Mouse (Mus musculus) adipocyte (in vitro differentiated cells): Measurements from ENCODE around the gene Tmco4.
"Not testable (repeated sequence)": the region's sequence is repeated elsewhere in the genome, so short reads cannot be mapped to it uniquely, and the experiment has no call there.

Source experiments
- DNase-seq: peaks from one replicate; pipeline ENCODE4 v3.0.0-alpha.2; 2016; ENCODE audit warnings: low spot score

Tmco4 gene

DNA sequence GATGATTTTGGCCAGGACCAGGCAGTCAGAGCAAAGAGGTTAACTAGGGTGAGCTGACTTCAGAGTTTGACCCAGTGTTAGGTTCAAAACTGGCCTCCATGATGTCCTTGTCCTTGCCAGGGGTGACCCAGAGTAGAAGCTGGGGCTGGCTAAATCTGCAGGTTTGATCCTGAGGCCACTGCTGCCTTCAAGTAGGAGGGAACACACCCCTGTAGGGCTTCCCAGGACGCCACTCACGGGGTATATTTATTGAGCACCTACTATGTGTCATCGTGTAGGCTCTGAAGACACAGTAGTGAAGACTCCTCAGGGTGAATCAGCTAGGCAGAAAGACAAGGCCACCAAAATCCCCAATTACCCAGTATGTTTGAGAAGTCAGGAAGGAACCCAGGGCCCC lies 1.0 kb downstream of the Tmco4 start:
- DNase-seq: no peak

- not testable (repeated sequence) for DNase-seq
These were observed 1.9 kb downstream of the Tmco4 start for GRCm38 (mm10) chr4:138974540-138974939.

GRCm38 (mm10) chr4:138975194-138975593 lies 2.5 kb downstream of the Tmco4 start:
- no peak for DNase-seq

DNA sequence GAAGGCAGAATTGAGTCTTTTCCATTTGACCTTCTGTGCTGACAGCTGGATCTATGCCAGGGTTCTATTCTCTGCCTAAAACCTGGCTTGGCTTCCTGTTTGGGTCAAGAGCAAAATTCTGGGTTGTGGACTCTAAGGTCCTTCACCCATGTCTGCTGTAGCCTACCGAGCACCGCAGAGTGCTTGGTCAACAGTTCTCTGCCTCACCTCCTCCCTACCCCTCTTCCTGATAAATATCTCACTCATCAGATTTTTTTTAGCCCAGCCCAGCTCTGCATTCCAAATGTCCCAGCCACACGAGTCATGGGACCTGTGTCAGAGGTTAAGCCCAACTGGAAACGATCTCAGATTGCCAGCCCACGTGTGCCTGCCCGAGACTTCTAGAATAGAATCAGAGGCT lies 3.4 kb downstream of the Tmco4 start:
- DNase-seq: peak; percentile 63

DNA sequence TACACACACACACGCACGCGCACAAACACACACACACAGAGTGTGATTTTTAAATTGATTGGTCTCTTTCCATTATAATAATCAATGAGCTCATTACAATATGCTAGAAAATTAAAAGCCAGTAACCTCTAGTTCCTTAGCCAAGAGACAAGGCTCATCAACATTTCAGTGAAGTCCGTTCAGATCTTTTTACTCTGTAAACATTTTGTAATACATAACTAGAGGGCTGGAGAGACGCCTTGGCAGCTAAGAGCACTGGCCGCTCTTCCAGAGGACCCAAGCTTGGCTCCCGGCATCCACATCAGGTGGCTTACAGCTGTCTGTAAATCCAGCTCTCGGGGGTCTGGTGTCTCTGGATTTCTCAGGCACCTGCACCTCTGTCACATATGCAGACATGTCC lies 7.3 kb downstream of the Tmco4 start:
- DNase-seq: no peak

- DNase-seq: no peak
These were observed 8.2 kb downstream of the Tmco4 start for GRCm38 (mm10) chr4:138980771-138981420.

GRCm38 (mm10) chr4:138983422-138983821 lies 10.7 kb downstream of the Tmco4 start:
- no peak for DNase-seq

GRCm38 (mm10) chr4:138984744-138985143 lies 12.1 kb downstream of the Tmco4 start:
- DNase-seq: no peak

DNA sequence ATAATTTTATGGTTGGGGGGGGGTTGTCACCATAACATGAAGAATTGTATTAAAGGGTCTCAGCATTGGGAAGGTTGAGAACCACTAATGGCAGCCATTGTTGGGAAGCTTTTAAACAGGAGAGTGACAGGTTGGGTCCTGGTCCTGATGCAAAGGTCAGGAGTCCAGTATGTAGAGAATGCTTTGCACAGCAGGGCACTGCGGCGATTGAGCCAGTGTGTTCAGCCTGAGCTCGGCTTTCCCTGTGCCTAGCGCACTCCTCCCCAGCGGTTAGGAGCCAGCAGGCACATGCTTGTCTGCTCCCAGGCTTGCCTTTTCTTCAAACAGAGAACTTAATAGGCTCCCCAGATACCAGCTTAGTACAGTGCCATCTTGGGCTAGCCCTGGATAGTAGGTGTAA lies 13.6 kb downstream of the Tmco4 start:
- no peak for DNase-seq

- no peak for DNase-seq
These were observed 21.7 kb downstream of the Tmco4 start for GRCm38 (mm10) chr4:138994389-138994788.

GRCm38 (mm10) chr4:138996410-138996809 lies 23.7 kb downstream of the Tmco4 start:
- no peak for DNase-seq

DNA sequence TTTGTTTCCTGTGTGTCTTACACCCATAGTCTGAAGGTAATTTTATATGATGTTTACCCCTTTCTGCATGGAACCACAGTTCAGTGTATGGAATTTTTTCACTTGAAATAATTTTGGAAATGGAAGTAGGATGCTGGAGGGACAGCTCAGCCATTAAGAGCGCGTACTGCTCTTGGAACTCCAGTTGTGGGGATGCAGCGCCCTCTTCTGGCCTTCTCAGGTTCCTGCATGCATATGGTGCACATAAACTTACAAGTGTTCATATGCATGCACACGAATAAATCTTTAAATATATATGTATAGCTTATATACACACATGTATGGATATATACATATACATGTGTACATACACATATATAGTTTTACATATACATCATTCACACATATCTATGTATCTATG lies 24.4 kb downstream of the Tmco4 start:
- DNase-seq: no peak

DNA sequence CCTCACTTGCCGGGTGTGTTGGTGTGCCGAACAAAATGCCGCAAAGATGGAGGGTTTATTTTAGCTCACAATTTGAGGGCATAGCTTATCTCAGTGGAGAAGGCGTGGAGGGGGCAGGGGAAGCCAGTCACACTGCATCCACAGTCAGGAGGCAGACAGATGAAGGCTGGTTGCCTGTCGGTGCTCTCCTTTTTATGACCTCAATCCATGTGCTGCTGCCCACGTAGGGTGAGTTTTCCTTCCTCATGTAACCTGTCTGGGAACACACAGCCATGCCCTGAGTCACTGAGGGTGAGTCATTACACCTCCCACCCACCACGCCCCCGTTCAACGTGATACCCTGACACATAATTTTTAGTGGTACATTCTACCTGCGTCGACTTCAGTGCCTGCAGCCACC lies 25.9 kb downstream of the Tmco4 start:
- no peak for DNase-seq

- no peak for DNase-seq
These were observed 28.3 kb downstream of the Tmco4 start for GRCm38 (mm10) chr4:139001026-139001425.

DNA sequence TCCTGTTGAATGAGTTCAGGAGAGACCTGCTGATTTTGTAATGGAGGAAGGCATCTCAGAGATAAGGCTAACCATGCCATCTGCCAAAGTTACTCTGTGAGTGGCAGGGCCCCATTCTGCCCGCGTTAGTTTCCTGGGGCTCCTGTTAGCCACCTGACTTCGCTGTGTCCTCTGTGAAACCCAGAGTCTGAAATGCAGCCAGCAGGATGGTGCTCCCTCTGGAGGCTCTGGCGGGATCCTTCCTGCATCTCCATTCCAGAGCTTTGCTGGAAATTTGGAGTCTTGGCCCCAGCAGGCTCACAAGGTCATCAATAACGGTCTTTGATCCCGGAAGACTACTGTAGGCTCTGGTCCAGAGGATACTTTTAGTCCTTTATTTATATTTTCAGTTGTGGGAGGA lies 28.7 kb downstream of the Tmco4 start:
- DNase-seq: peak; percentile 23

DNA sequence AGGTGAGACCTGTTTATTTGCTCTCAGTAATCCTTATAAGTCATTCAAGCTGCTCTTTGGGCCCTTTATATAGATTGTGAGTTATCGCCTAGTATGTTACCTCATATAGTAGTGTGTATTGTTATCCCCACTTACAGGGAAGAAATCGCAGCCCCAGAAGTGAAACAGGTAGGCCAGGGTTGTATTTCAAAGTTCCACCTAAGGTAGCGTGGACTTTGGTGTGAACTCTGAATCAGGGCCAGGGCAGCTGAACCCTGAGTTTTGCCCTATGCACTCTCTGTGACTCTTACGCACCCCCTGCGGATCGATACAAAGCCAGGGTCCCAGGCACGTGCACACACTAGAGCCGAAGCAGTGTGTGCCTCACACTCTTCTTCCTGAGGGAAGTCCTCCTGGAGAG lies 31.4 kb downstream of the Tmco4 start:
- no peak for DNase-seq

- no peak for DNase-seq
These were observed 32.5 kb downstream of the Tmco4 start for GRCm38 (mm10) chr4:139005214-139005613.

- no peak for DNase-seq
These were observed 34.7 kb downstream of the Tmco4 start for GRCm38 (mm10) chr4:139007353-139007752.

DNA sequence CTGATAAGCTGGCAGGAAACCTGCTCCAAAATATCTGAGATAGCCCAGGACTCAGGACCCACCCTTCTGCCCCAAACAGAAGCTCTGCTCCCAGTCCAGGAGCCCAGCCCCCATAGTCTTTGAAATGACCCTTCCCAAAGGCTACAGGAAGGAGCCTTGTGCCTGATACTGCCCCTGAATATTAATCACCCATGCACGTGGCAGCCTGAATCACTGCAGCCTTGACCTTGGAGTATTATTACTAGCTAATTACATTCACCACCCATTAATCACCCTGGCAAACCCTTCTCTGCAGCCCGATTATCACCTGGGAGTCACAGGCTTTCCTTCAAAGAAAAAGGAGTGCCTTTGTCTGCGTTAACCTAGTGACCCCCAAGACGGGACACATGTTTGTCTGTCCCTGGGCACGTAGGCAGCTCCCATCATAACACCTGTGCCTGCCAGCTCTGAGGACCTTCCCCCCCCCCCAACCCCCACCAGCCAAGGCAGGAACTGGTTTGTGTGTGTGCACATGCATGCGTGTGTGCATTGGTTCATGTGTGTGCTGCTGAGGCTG lies 35.4 kb downstream of the Tmco4 start:
- no peak for DNase-seq

DNA sequence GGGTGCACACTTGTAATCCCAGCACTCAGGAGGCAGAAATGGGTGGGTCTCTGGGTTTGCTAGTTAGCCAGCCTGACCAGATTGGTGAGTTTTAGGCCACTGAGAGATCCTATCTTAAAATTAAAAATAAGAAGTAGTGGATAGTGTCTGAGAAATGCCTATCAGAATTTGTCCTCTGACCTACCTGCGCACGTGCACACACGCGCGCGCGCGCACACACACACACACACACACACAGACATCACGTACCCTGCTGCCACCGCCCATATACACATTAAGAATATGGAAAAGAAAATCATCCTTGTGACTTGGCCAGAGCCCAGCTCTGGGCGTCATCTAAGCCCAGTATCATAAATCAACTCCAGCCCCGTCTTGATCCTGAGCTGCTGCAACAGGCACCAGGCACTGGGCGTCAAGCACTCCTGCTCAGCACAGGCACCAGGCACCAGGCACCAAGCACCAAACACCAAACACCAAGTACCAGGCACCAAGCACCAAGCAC lies 38.6 kb downstream of the Tmco4 start:
- no peak for DNase-seq

- DNase-seq: no peak
These were observed 40.6 kb downstream of the Tmco4 start for GRCm38 (mm10) chr4:139013281-139013680.

DNA sequence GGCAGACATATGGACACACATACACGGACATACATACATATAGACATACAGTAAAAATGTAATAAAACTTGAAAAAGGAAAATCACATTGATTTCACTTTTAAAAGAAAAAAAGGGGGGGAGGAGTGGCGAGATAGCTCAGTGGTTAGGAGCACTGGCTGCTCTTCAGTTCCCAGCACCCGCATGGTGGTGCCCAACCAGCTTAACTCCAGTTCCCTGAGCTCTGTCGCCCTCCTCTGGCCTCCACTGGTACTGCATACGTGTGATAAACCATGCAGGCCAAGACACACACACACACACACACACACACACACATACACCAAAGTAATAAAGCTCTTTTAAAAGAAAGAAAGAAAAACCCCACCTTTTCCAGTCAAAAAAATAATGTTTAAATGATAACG lies 42.1 kb downstream of the Tmco4 start:
- no peak for DNase-seq

GRCm38 (mm10) chr4:139018388-139018787 lies 45.7 kb downstream of the Tmco4 start:
- no peak for DNase-seq

DNA sequence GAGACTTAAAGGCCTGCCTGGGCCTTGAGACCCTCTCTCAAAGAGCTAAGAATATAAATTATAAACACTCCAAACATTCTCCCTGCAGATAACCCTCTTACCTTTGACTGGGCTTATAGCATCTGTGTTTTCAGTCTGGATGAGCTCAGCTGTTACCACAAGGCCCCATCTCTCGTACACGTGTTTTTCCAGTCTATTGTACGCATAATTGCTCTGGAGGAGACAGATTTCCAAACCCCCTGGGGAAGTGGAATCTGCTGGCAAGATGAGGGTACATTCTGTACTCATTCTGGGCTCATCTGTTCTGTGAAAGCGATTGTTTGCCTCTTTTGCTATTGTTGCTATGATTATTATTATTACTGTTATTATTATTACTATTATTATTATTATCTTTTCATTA lies 46.3 kb downstream of the Tmco4 start:
- DNase-seq: no peak
